Mouse (Mus musculus) brain, embryonic 14.5 days (tissue): ENCODE data around the gene Gm8246.
"Not testable (repeated sequence)": the region's sequence is repeated elsewhere in the genome, so short reads cannot be mapped to it uniquely, and the experiment has no call there.

Experiments
- CTCF ChIP-seq: fragments of 200-500 bp; IDR thresholded peaks from 2 replicates; pipeline ENCODE4 v1.5.1; 2012; ENCODE audit warnings: inconsistent platforms, mild to moderate bottlenecking, moderate library complexity, borderline replicate concordance; ENCODE audit not compliant: insufficient read depth, insufficient read length; ENCODE audit errors: extremely low read depth
- POLR2A ChIP-seq: fragments of 200-500 bp; IDR thresholded peaks from 2 replicates; pipeline ENCODE4 v1.6.1; 2012; ENCODE audit warnings: mild to moderate bottlenecking, inconsistent platforms, borderline replicate concordance; ENCODE audit not compliant: poor library complexity, insufficient read depth, insufficient read length, severe bottlenecking; ENCODE audit errors: extremely low read depth

- TF ChIP-seq CTCF, POLR2A: not testable (repeated sequence)
Measured at GRCm38 (mm10) chr14:5483907-5484306, 6.3 kb upstream of the Gm8246 start, which contains the start of gene Gm3187.
